Mouse (Mus musculus): ENCODE data around the gene Fxyd3.

DNA sequence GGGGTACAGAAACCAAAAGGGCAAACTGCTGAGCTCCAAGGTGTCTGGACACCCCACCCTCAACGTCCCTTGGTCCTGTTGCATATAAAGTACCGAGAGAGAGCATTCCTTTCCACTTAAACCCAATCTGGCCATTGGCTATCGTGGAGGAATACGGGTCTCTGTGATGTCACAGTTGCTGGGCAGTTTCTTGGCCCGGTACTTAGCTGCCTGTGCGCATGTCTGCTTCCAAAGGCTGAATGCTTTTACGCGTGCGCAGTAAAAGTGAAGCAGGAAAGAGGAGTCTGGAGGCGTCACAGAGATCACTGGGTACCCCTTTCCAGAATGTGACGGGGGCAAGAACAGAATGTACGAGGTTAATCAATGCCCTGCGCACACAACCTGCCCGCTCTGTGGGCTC lies 7.0 kb downstream of the Fxyd3 start:
- TF ChIP-seq EP300 (IDR thresholded peaks at IDR 0.05; ENCODE audit: insufficient read depth, low read depth, low read length) (no peak), POLR2A (IDR thresholded peaks at IDR 0.05; ENCODE audit: insufficient read depth, low read depth, low read length) (no peak)

Measured in heart, adult 2 months (tissue).